Mouse (Mus musculus) spleen, postnatal 36 days (tissue): ENCODE measurements at regions not wholly inside any gene's neighbourhood (a gene's known extent, or its start where the extent isn't known, plus 50 kb on each side); places are given as distances from the start of the nearest gene placed in this dataset.
A peak's percentile ranks its signal among the peaks of the same experiment; 100 is the strongest.
"Not testable (repeated sequence)": the region's sequence is repeated elsewhere in the genome, so short reads cannot be mapped to it uniquely, and the experiment has no call there.

Experiments
- DNase-seq, 2 experiments: peaks; one replicate each; pipeline ENCODE4 v3.0.0; 2022; ENCODE audit warnings: low spot score in 2 of 2, mixed read lengths in 1 of 2

- DNase-seq, result no peak
Measured at GRCm38 (mm10) chr17:83993028-83993427, 145.3 kb upstream of the Haao start.

- peak in 1 of 2 experiments; percentile 41 for DNase-seq
Measured at GRCm38 (mm10) chr17:83990421-83991365, 142.9 kb upstream of the Haao start.

- no peak for DNase-seq
Measured at GRCm38 (mm10) chr17:83988897-83989296, 141.1 kb upstream of the Haao start.

- no peak for DNase-seq
Measured at GRCm38 (mm10) chr17:83988165-83988564, 140.4 kb upstream of the Haao start.

- DNase-seq, result no peak
Measured at GRCm38 (mm10) chr17:83987683-83988082, 139.9 kb upstream of the Haao start.

GRCm38 (mm10) chr17:83985916-83986578 is 138.3 kb upstream of the Haao start:
- peak; percentile 48 to 50 for DNase-seq

- DNase-seq, result peak; percentile 32 to 41
Measured at GRCm38 (mm10) chr17:83985333-83985790, 137.6 kb upstream of the Haao start.

GRCm38 (mm10) chr17:83983837-83984388 is 136.2 kb upstream of the Haao start:
- DNase-seq, result no peak

- DNase-seq, result peak in 1 of 2 experiments; percentile 36
Measured at GRCm38 (mm10) chr17:83983070-83983836, 135.5 kb upstream of the Haao start.

GRCm38 (mm10) chr17:83982700-83983069 is 134.9 kb upstream of the Haao start:
- no peak for DNase-seq

GRCm38 (mm10) chr17:83978858-83979470 is 131.2 kb upstream of the Haao start:
- DNase-seq, result no peak

GRCm38 (mm10) chr17:83977725-83978124 is 130.0 kb upstream of the Haao start:
- no peak for DNase-seq

- no peak for DNase-seq
Measured at GRCm38 (mm10) chr17:83975813-83976212, 128.1 kb upstream of the Haao start.

GRCm38 (mm10) chr17:83973461-83974350 is 125.9 kb upstream of the Haao start:
- peak; percentile 55 to 59 for DNase-seq

GRCm38 (mm10) chr17:83972874-83973273 is 125.1 kb upstream of the Haao start:
- DNase-seq, result no peak

- no peak for DNase-seq
Measured at GRCm38 (mm10) chr17:83972470-83972869, 124.7 kb upstream of the Haao start.

- DNase-seq, result no peak
Measured at GRCm38 (mm10) chr17:83972026-83972425, 124.3 kb upstream of the Haao start.

GRCm38 (mm10) chr17:83969407-83969826 is 121.7 kb upstream of the Haao start:
- no peak for DNase-seq

GRCm38 (mm10) chr17:83968124-83968523 is 120.4 kb upstream of the Haao start:
- not testable (repeated sequence) for DNase-seq

GRCm38 (mm10) chr17:83967007-83967406 is 119.2 kb upstream of the Haao start:
- DNase-seq, result no peak
